Mouse (Mus musculus) hindbrain, embryonic 11.5 days (tissue): ENCODE results near the gene Tead1. TPM values are rescaled to one million over a fixed set of nuclear protein-coding genes. Genes with fewer than 3 reads are reported as not detected.

Experiments
- ATAC-seq: fragments of 200-750 bp; cut with Nextera tagmentation; 2 replicates; pipeline ENCODE4 v1.8.0; 2017; ENCODE audit warnings: mild to moderate bottlenecking, moderate TSS enrichment, moderate library complexity; ENCODE audit not compliant: low FRiP score
- DNase-seq: peaks from one replicate; pipeline ENCODE4 v3.0.0-alpha.2; 2015; ENCODE audit warnings: low spot score
- H3K27ac ChIP-seq: fragments of 300-500 bp; sonication (generic); 2 replicates; pipeline ENCODE4 v1.5.1; 2014; ENCODE audit warnings: mild to moderate bottlenecking, low read depth, low read length
- H3K27me3 ChIP-seq: fragments of 300-500 bp; sonication (generic); 2 replicates; pipeline ENCODE4 v1.6.1; 2014; ENCODE audit warnings: mild to moderate bottlenecking, low read length, moderate library complexity, mixed read lengths; ENCODE audit not compliant: control insufficient read depth, insufficient read depth
- H3K36me3 ChIP-seq: fragments of 300-500 bp; sonication (generic); 2 replicates; pipeline ENCODE4 v1.6.1; 2014; ENCODE audit warnings: mild to moderate bottlenecking, low read length, moderate library complexity, mixed read lengths; ENCODE audit not compliant: control insufficient read depth, insufficient read depth
- H3K4me1 ChIP-seq: fragments of 300-500 bp; sonication (generic); replicated peaks from 2 replicates; pipeline ENCODE4 v1.6.1; 2014; ENCODE audit warnings: low read length, mixed read lengths; ENCODE audit not compliant: control insufficient read depth, insufficient read depth
- H3K4me2 ChIP-seq: fragments of 300-500 bp; sonication (generic); replicated peaks from 2 replicates; pipeline ENCODE4 v1.6.1; 2014; ENCODE audit warnings: mild to moderate bottlenecking, low read depth, low read length
- H3K4me3 ChIP-seq: fragments of 300-500 bp; sonication (generic); 2 replicates; pipeline ENCODE4 v1.5.1; 2014; ENCODE audit warnings: low read depth, low read length
- H3K9ac ChIP-seq: fragments of 300-500 bp; sonication (generic); 2 replicates; pipeline ENCODE4 v1.6.1; 2014; ENCODE audit warnings: low read depth, low read length
- H3K9me3 ChIP-seq: fragments of 300-500 bp; sonication (generic); 2 replicates; pipeline ENCODE4 v1.6.1; 2016; ENCODE audit warnings: low read length; ENCODE audit not compliant: control insufficient read depth
- WGBS: fragments of 180-500 bp; shearing (Covaris S2); extraction: QIAGEN DNeasy Blood & Tissue Kit; methylation state at CpG from one replicate; pipeline ENCODE4 v1.1.7; 2014; 5-methylcytosine and 5-hydroxymethylcytosine counted together
- polyA plus RNA-seq: library from polyadenylated mRNA; unstranded; fragments of >200 nt; fragmentation: Nextera tagmentation; extraction: Ambion mirVana; gene quantifications from 2 replicates; pipeline ENCODE4 v1.2.1, GENCODE M21; 2014

Tead1 gene
- polyA plus RNA-seq, 1 experiment from 2014 or later, result 23.2 TPM

- no peak overlapping the region for H3K27ac ChIP-seq
- H3K9ac ChIP-seq, result no peak overlapping the region
- ATAC-seq (no peak), DNase-seq (no peak)
- H3K9me3 ChIP-seq, result no peaks in the 10 kb centered on the region
- peaks cover 2% of the 10 kb centered on the region; the same call in 1 of the 2 replicates for H3K36me3 ChIP-seq
- H3K4me2 ChIP-seq, result no peak overlapping the region
- WGBS, result 95% methylated on average over 8 of the region's 8 CpGs
- H3K27me3 ChIP-seq, result no peaks in the 10 kb centered on the region
- no peaks in the 10 kb centered on the region for H3K4me1 ChIP-seq
- no peak overlapping the region for H3K4me3 ChIP-seq
Observed at GRCm38 (mm10) chr7:112864188-112864587, 185.1 kb downstream of the Tead1 start.

- peak; percentile 79 for DNase-seq
- 8% methylated on average over 2 of the region's 2 CpGs for WGBS
Observed at GRCm38 (mm10) chr7:112865739-112866138, 186.6 kb downstream of the Tead1 start.

GRCm38 (mm10) chr7:112868551-112869465, 189.7 kb downstream of the Tead1 start:
- H3K9ac ChIP-seq, result no peak overlapping the region
- no peak overlapping the region for H3K4me3 ChIP-seq
- no peak overlapping the region for H3K4me2 ChIP-seq
- H3K36me3 ChIP-seq, result no peaks in the 10 kb centered on the region
- no peaks in the 10 kb centered on the region for H3K27me3 ChIP-seq
- no peaks in the 10 kb centered on the region for H3K4me1 ChIP-seq
- H3K27ac ChIP-seq, result peak overlapping the region; percentile 30; the same call in 1 of the 2 replicates
- WGBS, result 48% methylated on average over 8 of the region's 8 CpGs
- no peak for ATAC-seq
- DNase-seq, result peak; percentile 82
- H3K9me3 ChIP-seq, result no peaks in the 10 kb centered on the region

More at GRCm38 (mm10) chr7:112865739-112866138, 186.6 kb downstream of the Tead1 start:
- H3K4me3 ChIP-seq, result no peak overlapping the region
- no peak overlapping the region for H3K9ac ChIP-seq
- H3K9me3 ChIP-seq, result no peaks in the 10 kb centered on the region
- no peak for ATAC-seq
- H3K27ac ChIP-seq, result no peak overlapping the region
- no peak overlapping the region for H3K4me2 ChIP-seq
- peaks cover 2% of the 10 kb centered on the region; the same call in 1 of the 2 replicates for H3K36me3 ChIP-seq
- H3K27me3 ChIP-seq, result no peaks in the 10 kb centered on the region
- H3K4me1 ChIP-seq, result no peaks in the 10 kb centered on the region

GRCm38 (mm10) chr7:112871752-112872151, 192.6 kb downstream of the Tead1 start:
- H3K4me2 ChIP-seq, result no peak overlapping the region
- H3K4me3 ChIP-seq, result no peak overlapping the region
- WGBS, result 89% methylated on average over 7 of the region's 7 CpGs
- H3K27ac ChIP-seq, result no peak overlapping the region
- no peaks in the 10 kb centered on the region for H3K4me1 ChIP-seq
- DNase-seq (no peak), ATAC-seq (no peak)
- no peak overlapping the region for H3K9ac ChIP-seq
- H3K9me3 ChIP-seq, result no peaks in the 10 kb centered on the region
- H3K27me3 ChIP-seq, result no peaks in the 10 kb centered on the region
- no peaks in the 10 kb centered on the region for H3K36me3 ChIP-seq

GRCm38 (mm10) chr7:112872435-112873196, 193.5 kb downstream of the Tead1 start:
- no peaks in the 10 kb centered on the region for H3K9me3 ChIP-seq
- DNase-seq, result no peak

GRCm38 (mm10) chr7:112876128-112876527, 197.0 kb downstream of the Tead1 start:
- ATAC-seq (no peak), DNase-seq (no peak)
- Histone ChIP-seq H3K27ac (no peak overlapping the region), H3K4me2 (no peak overlapping the region), H3K27me3 (no peaks in the 10 kb centered on the region), H3K4me1 (no peaks in the 10 kb centered on the region), H3K9ac (no peak overlapping the region), H3K36me3 (no peaks in the 10 kb centered on the region), H3K4me3 (no peak overlapping the region), H3K9me3 (no peaks in the 10 kb centered on the region)
- 90% methylated on average over 10 of the region's 10 CpGs for WGBS

More at GRCm38 (mm10) chr7:112872435-112873196, 193.5 kb downstream of the Tead1 start:
- H3K9ac ChIP-seq, result no peak overlapping the region
- ATAC-seq, result no peak
- no peak overlapping the region for H3K4me2 ChIP-seq
- H3K36me3 ChIP-seq, result no peaks in the 10 kb centered on the region
- H3K4me3 ChIP-seq, result no peak overlapping the region
- H3K27me3 ChIP-seq, result no peaks in the 10 kb centered on the region
- H3K27ac ChIP-seq, result no peak overlapping the region
- 78% methylated on average over 9 of the region's 9 CpGs for WGBS
- H3K4me1 ChIP-seq, result no peaks in the 10 kb centered on the region

- H3K9ac ChIP-seq, result peak overlapping the region; percentile 31; the same call in 1 of the 2 replicates
- H3K9me3 ChIP-seq, result no peaks in the 10 kb centered on the region
- H3K27ac ChIP-seq, result peak overlapping the region; percentile 75
- H3K36me3 ChIP-seq, result no peaks in the 10 kb centered on the region
- no peak overlapping the region for H3K4me2 ChIP-seq
- 10% methylated on average over 8 of the region's 8 CpGs for WGBS
- ATAC-seq (peak; percentile 97), DNase-seq (peak; percentile 68)
- no peak overlapping the region for H3K4me3 ChIP-seq
- H3K4me1 ChIP-seq, result peaks cover 16% of the 10 kb centered on the region; the same call in 1 of the 2 replicates
- no peaks in the 10 kb centered on the region for H3K27me3 ChIP-seq
Observed at GRCm38 (mm10) chr7:112883791-112884274, 204.7 kb downstream of the Tead1 start.

- peaks cover 16% of the 10 kb centered on the region; the same call in 1 of the 2 replicates for H3K4me1 ChIP-seq
- DNase-seq (no peak), ATAC-seq (no peak)
- WGBS, result 61% methylated on average over 8 of the region's 8 CpGs
- H3K36me3 ChIP-seq, result no peaks in the 10 kb centered on the region
- H3K27me3 ChIP-seq, result no peaks in the 10 kb centered on the region
- H3K9ac ChIP-seq, result no peak overlapping the region
- no peak overlapping the region for H3K4me2 ChIP-seq
- H3K9me3 ChIP-seq, result no peaks in the 10 kb centered on the region
- no peak overlapping the region for H3K27ac ChIP-seq
- H3K4me3 ChIP-seq, result no peak overlapping the region
Observed at GRCm38 (mm10) chr7:112885546-112885945, 206.4 kb downstream of the Tead1 start.
